Mouse (Mus musculus) CH12.LX (cell line): ENCODE data around the gene Prkar2a.

Source experiments
- CTCF ChIP-seq, 2 experiments: IDR thresholded peaks in 1 of 2; conservative IDR thresholded peaks in 1 of 2; 2 replicates each; pipeline ENCODE4 v1.5.1; 2011 to 2012; ENCODE audit warnings: low read depth in 2 of 2, low read length in 2 of 2, improper control_type of control experiment in 1 of 2, inconsistent platforms in 1 of 2, mild to moderate bottlenecking in 1 of 2, moderate library complexity in 1 of 2
- ELF1 ChIP-seq: IDR thresholded peaks from 2 replicates; pipeline ENCODE4 v1.6.1; 2014; ENCODE audit warnings: low read depth, mild to moderate bottlenecking, inconsistent platforms, low read length, improper control_type of control experiment
- EP300 ChIP-seq: IDR thresholded peaks from 2 replicates; pipeline ENCODE4 v1.6.1; 2011; ENCODE audit warnings: low read length, improper control_type of control experiment
- KAT2A ChIP-seq: IDR thresholded peaks from 2 replicates; pipeline ENCODE4 v1.6.1; 2012; ENCODE audit warnings: low read length, improper control_type of control experiment, inconsistent platforms; ENCODE audit not compliant: insufficient replicate concordance
- NELFE ChIP-seq: IDR thresholded peaks from 2 replicates; pipeline ENCODE4 v1.6.1; 2011; ENCODE audit warnings: low read depth, low read length, improper control_type of control experiment
- POLR2A ChIP-seq: IDR thresholded peaks from 2 replicates; pipeline ENCODE4 v1.6.1; 2011; ENCODE audit warnings: low read depth, mild to moderate bottlenecking, improper control_type of control experiment, low read length
- SIN3A ChIP-seq: IDR thresholded peaks from 2 replicates; pipeline ENCODE4 v1.6.1; 2012; ENCODE audit warnings: low read length, improper control_type of control experiment, inconsistent platforms
- TBP ChIP-seq: conservative IDR thresholded peaks from 2 replicates; pipeline ENCODE4 v1.6.1; 2011; ENCODE audit warnings: low read depth, low read length, improper control_type of control experiment
- UBTF ChIP-seq: IDR thresholded peaks from 2 replicates; pipeline ENCODE4 v1.6.1; 2012; ENCODE audit warnings: low read depth, mild to moderate bottlenecking, inconsistent platforms, low read length, improper control_type of control experiment, moderate library complexity
- USF2 ChIP-seq: conservative IDR thresholded peaks from 2 replicates; pipeline ENCODE4 v1.6.1; 2011; ENCODE audit warnings: low read depth, low read length, improper control_type of control experiment
- ZKSCAN1 ChIP-seq: IDR thresholded peaks from 2 replicates; pipeline ENCODE4 v1.6.1; 2012; ENCODE audit warnings: low read depth, inconsistent platforms, low read length, improper control_type of control experiment, borderline replicate concordance

DNA sequence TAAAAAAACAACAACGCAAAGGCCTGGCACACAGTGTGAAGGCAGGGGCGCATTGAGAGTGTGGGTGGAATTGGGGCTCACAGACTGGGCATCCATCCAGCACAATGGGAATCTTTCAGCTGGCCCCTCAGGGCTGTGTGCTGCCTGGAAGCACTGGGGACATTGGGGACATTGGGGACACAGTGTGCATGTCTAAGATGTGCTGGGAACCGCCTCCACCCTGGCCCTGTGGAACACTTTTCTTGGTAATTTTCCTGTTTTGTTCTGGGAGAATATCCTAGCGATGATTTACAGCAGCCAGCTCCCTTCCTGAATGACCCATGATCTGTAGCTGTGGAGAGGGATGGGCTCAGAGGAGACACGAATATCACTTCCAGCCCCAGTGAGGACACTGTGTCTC lies 65.3 kb downstream of the Prkar2a start:
- TF ChIP-seq SIN3A (no peak), POLR2A (no peak), CTCF (conservative IDR thresholded peaks at IDR 0.05 in 1 of 2, IDR thresholded peaks at IDR 0.05 in 1 of 2; ENCODE audit: low read depth in 2 of 2, low read length in 2 of 2) (no peak), NELFE (no peak), KAT2A (no peak), ZKSCAN1 (no peak), UBTF (no peak), ELF1 (no peak), TBP (no peak), USF2 (no peak), EP300 (no peak)
